12 mouse cellular contexts compared by ENCODE assay signal in genomic region chr2:93163317-93163716, GRCm38 (mm10). TPM values are rescaled to one million over a fixed set of nuclear protein-coding genes. Genes with fewer than 3 reads are reported as not detected.
A peak's percentile ranks its signal among the peaks of the same experiment; 100 is the strongest.
DNase-seq lines count a peak whose midpoint lies in the region; ATAC-seq and TF ChIP-seq lines count a peak whose summit lies in the region.
"Had no signal": no experiment of that assay in that cellular context is flagged by ENCODE, and none has a peak within 500 bp of the region (broad histone marks: within the 10 kb centered on the region; RNA-seq: fewer than 3 reads in every experiment).

No protein-coding gene starts in this region.

- peak overlapping the region; percentile 41; the same call in 1 of the 2 replicates for H3K27ac ChIP-seq in liver, adult 2 months (replicated peaks; ENCODE audit: insufficient read depth, low read depth, low read length)
- no peak overlapping the region for H3K27ac ChIP-seq in liver, embryonic 11.5 days (ENCODE audit: low read depth, low read length)
- no peak overlapping the region for H3K27ac ChIP-seq in midbrain, postnatal 0 days (ENCODE audit: low read depth, low read length)
- H3K27ac ChIP-seq: hindbrain, embryonic 13.5 days had no signal

- no peaks in the 10 kb centered on the region for H3K27me3 ChIP-seq in liver, adult 2 months (ENCODE audit: control insufficient read depth, insufficient read depth, low read length)
- H3K27me3 ChIP-seq in liver, embryonic 11.5 days (replicated peaks; ENCODE audit: control insufficient read depth, insufficient read depth, low read length): no peaks in the 10 kb centered on the region; the same call in 1 of the 2 replicates
- H3K27me3 ChIP-seq in midbrain, postnatal 0 days (ENCODE audit: insufficient read depth, low read length): no peaks in the 10 kb centered on the region
- H3K27me3 ChIP-seq: hindbrain, embryonic 13.5 days had no signal

- peaks cover 5% of the 10 kb centered on the region; the same call in 1 of the 2 replicates for H3K4me1 ChIP-seq in liver, adult 2 months (ENCODE audit: control insufficient read depth, insufficient read depth, low read length)
- H3K4me1 ChIP-seq in liver, embryonic 11.5 days (replicated peaks; ENCODE audit: control insufficient read depth, insufficient read depth, low read length): no peaks in the 10 kb centered on the region
- peaks cover 9% of the 10 kb centered on the region; the same call in 1 of the 2 replicates for H3K4me1 ChIP-seq in midbrain, postnatal 0 days (ENCODE audit: insufficient read depth, low read length)

- no peak overlapping the region for H3K9ac ChIP-seq in liver, adult 2 months (ENCODE audit: low read depth, low read length)
- H3K9ac ChIP-seq in liver, embryonic 11.5 days (ENCODE audit: low read depth, low read length): no peak overlapping the region
- no peak overlapping the region for H3K9ac ChIP-seq in midbrain, postnatal 0 days (replicated peaks; ENCODE audit: low read length, poor library complexity, severe bottlenecking)
- H3K9ac ChIP-seq: hindbrain, embryonic 13.5 days had no signal

- peak; percentile 67 to 69 for DNase-seq in cerebellum, postnatal 10 days
- no peak for DNase-seq in cerebellum, postnatal 4 days (ENCODE audit: low spot score in 2 of 2)
- no peak for DNase-seq in liver, adult 2 months (ENCODE audit: extremely low read depth, low read depth, low spot score)
- DNase-seq in liver, embryonic 11.5 days (ENCODE audit: low spot score): no peak
- DNase-seq in brain, embryonic 14.5 days (ENCODE audit: low read depth): peak; percentile 75
- DNase-seq in midbrain, postnatal 0 days (ENCODE audit: low spot score): no peak
- no peak for DNase-seq in urinary bladder, postnatal 4 days (ENCODE audit: low spot score in 2 of 2)
- DNase-seq: cerebellum, adult 11-12 months; layer of hippocampus, postnatal 36 days had no signal

- no peaks in the 10 kb centered on the region for H3K9me3 ChIP-seq in liver, embryonic 11.5 days (ENCODE audit: control insufficient read depth, low read length)
- H3K9me3 ChIP-seq in midbrain, postnatal 0 days (ENCODE audit: low read length): no peaks in the 10 kb centered on the region
- H3K9me3 ChIP-seq: hindbrain, embryonic 13.5 days had no signal

- TF ChIP-seq POLR2A in liver, adult 2 months (IDR thresholded peaks at IDR 0.05; ENCODE audit: extremely low read depth, insufficient read depth, low read length): no peak
- TF ChIP-seq POLR2A in brain, embryonic 14.5 days (IDR thresholded peaks at IDR 0.05; ENCODE audit: borderline replicate concordance, extremely low read depth, insufficient read depth, insufficient read length, poor library complexity, severe bottlenecking): no peak

- ATAC-seq in liver, embryonic 11.5 days (replicated peaks; ENCODE audit: low FRiP score): no peak
- peak; percentile 23 for ATAC-seq in megakaryocyte progenitor cell, adult 5-6 weeks (replicated peaks; ENCODE audit: poor library complexity)
- ATAC-seq in midbrain, postnatal 0 days (ENCODE audit: low FRiP score): no peak

- H3K79me2 ChIP-seq in liver, adult 2 months (ENCODE audit: control insufficient read depth, insufficient read depth, low read length): no peaks in the 10 kb centered on the region

- no peak overlapping the region for H3K4me2 ChIP-seq in liver, embryonic 11.5 days
- no peak overlapping the region for H3K4me2 ChIP-seq in midbrain, postnatal 0 days (ENCODE audit: low read depth, low read length, poor library complexity, severe bottlenecking)
- H3K4me2 ChIP-seq: hindbrain, embryonic 13.5 days had no signal

- H3K36me3 ChIP-seq in liver, adult 2 months (ENCODE audit: control insufficient read depth, insufficient read depth, low read length): no peaks in the 10 kb centered on the region
- H3K36me3 ChIP-seq in liver, embryonic 11.5 days (ENCODE audit: control insufficient read depth, insufficient read depth, low read length): no peaks in the 10 kb centered on the region
- H3K36me3 ChIP-seq in midbrain, postnatal 0 days (ENCODE audit: insufficient read depth, low read length): no peaks in the 10 kb centered on the region
- H3K36me3 ChIP-seq: hindbrain, embryonic 13.5 days had no signal

- no peak overlapping the region for H3K4me3 ChIP-seq in liver, adult 2 months (ENCODE audit: insufficient read depth, low read depth, low read length)
- no peak overlapping the region for H3K4me3 ChIP-seq in liver, embryonic 11.5 days (ENCODE audit: low read depth, low read length)
- H3K4me3 ChIP-seq in midbrain, postnatal 0 days (ENCODE audit: low read depth, low read length): no peak overlapping the region
- H3K4me3 ChIP-seq: erythroblast, embryonic 14.5 days; hindbrain, embryonic 13.5 days had no signal

- 30% methylated on average over 2 of the region's 2 CpGs for WGBS in liver, adult 2 months
- WGBS in liver, embryonic 11.5 days: 25% methylated on average over 2 of the region's 2 CpGs
- WGBS in midbrain, postnatal 0 days: 16% methylated on average over 2 of the region's 2 CpGs

- no peak for TF ChIP-seq CTCF in liver, adult 2 months (IDR thresholded peaks at IDR 0.05; ENCODE audit: low read depth, low read length)
- no peak for TF ChIP-seq CTCF in brain, embryonic 14.5 days (IDR thresholded peaks at IDR 0.05; ENCODE audit: borderline replicate concordance, extremely low read depth, insufficient read depth, insufficient read length)
- TF ChIP-seq CTCF in midbrain, postnatal 0 days (IDR thresholded peaks at IDR 0.05): no peak

RNA-seq across cellular contexts. Expression of gene Trp53i11, which starts 24.0 kb away (rescaled TPM):
- 1.9 and 5.0 TPM in 2 replicates for total RNA-seq in liver, adult 2 months (2014; rRNA removed)
- 7.1 and 9.1 TPM in 2 replicates for polyA plus RNA-seq in liver, adult 2 months (2012; rRNA removed)
- 10.5 and 14.0 TPM in 2 replicates for polyA plus RNA-seq in liver, embryonic 11.5 days (2014; fragmentation: Nextera tagmentation; extraction: Ambion mirVana)
- 145 and 192 TPM in 2 replicates for polyA plus RNA-seq in brain, embryonic 14.5 days (2012; rRNA removed)
- total RNA-seq in megakaryocyte progenitor cell, adult 5-6 weeks (2015): 2.2 and 2.4 TPM in 2 replicates
- 1.00 and 1.8 TPM in 2 replicates for total RNA-seq in megakaryocyte progenitor cell, adult 5-6 weeks (2017)
- 111 and 124 TPM in 2 replicates for total RNA-seq in midbrain, postnatal 0 days (2014; rRNA removed)
- polyA plus RNA-seq in midbrain, postnatal 0 days (2015; fragmentation: Nextera tagmentation; extraction: Ambion mirVana): 74.7 and 76.0 TPM in 2 replicates

Comparison
In these comparisons a context has a peak if more than half of its experiments do, and no peak if none do; other contexts are left out.
1. DNase-seq: peak in cerebellum, postnatal 10 days (2 of 2) and brain, embryonic 14.5 days (single experiment); none in cerebellum, postnatal 4 days (0 of 2), liver, adult 2 months (single experiment), liver, embryonic 11.5 days (single experiment), midbrain, postnatal 0 days (single experiment) and urinary bladder, postnatal 4 days (0 of 2).